Mouse (Mus musculus) lung, postnatal 0 days (tissue): ENCODE results near the gene Abraxas2.

Experiments
- CTCF ChIP-seq: IDR thresholded peaks from 2 replicates; pipeline ENCODE4 v1.5.1; 2016; ENCODE audit warnings: antibody characterized with exemption, mild to moderate bottlenecking
- EP300 ChIP-seq: IDR thresholded peaks from 2 replicates; pipeline ENCODE4 v1.6.1; 2016; ENCODE audit warnings: antibody characterized with exemption, mild to moderate bottlenecking, control low read depth

GRCm38 (mm10) chr7:132812619-132813415 lies 46.2 kb upstream of the Abraxas2 start:
- no peak for TF ChIP-seq CTCF
- TF ChIP-seq EP300, result no peak
